Mouse (Mus musculus) ES-Bruce4 (cell line): ENCODE data around the gene Adora2a.

ENCODE experiments used
- CTCF ChIP-seq: IDR thresholded peaks from one replicate; pipeline ENCODE4 v1.8.1; 2011; ENCODE audit warnings: low read depth, low read length
- EP300 ChIP-seq: IDR thresholded peaks from 2 replicates; pipeline ENCODE4 v1.6.1; 2011; ENCODE audit warnings: low read depth, low read length; ENCODE audit not compliant: insufficient read depth
- POLR2A ChIP-seq: IDR thresholded peaks from one replicate; pipeline ENCODE4 v1.8.1; 2011; ENCODE audit warnings: low read length; ENCODE audit not compliant: insufficient read depth

GRCm38 (mm10) chr10:75341936-75342335 lies 25.3 kb downstream of the Adora2a start:
- no peak for TF ChIP-seq CTCF
- no peak for TF ChIP-seq POLR2A
- no peak for TF ChIP-seq EP300
